Mouse (Mus musculus) 416B (cell line): ENCODE measurements around the gene Ppp2r3d.

ENCODE experiments used
- DNase-seq: peaks from one replicate; pipeline ENCODE4 v3.0.0; 2011; ENCODE audit warnings: low read depth

Ppp2r3d gene

DNA sequence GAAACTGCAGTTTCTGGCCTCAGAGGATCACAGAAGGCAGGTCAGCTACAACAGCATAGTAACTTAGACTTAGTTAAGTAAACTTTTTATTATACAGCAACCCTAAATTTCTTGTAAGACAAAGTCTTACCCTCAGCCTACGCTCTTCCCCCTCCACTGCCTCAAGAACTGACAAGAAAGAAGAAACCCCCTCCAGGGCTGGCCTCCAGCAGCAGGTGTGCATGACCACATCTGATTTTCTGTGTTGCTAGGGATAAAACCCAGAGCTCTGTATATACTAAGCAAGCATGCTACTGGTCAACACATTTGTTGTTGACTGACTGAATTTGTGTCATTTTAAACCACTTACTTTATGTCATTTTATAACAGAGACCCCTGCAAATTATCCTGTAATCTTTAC, 65.1 kb downstream of the Ppp2r3d start:
- no peak for DNase-seq

DNA sequence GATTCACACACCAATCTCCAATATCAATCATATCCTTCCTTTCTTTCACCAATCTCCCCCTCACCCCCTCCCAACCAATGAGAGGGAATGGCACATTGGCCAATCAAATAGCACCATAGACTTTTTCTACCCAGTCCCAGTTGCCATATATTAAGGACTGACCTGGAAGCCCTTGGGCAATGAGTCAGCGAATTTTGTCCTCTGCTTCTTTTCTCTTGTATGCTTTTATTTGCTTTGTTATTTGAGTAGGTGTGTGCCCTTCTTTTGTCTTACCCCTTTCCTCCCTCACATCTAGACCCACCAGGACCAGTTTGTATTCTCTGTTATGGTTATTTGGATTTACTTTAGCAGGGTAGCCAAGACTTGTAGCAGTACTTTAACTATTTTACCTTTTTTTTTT, 68.1 kb downstream of the Ppp2r3d start:
- DNase-seq, result peak; percentile 8
